Mouse (Mus musculus): ENCODE results near the gene Atp6ap1l. TPM values are rescaled to one million over a fixed set of nuclear protein-coding genes. Genes with fewer than 3 reads are reported as not detected.

The Atp6ap1l gene
- polyA plus RNA-seq, 1 experiment from 2014 or later = 0.28 TPM

GRCm38 (mm10) chr13:90881727-90882429, 23.3 kb downstream of the Atp6ap1l start:
- H3K4me1 ChIP-seq (ENCODE audit: control insufficient read depth, insufficient read depth, low read length) = peaks cover 3% of the 10 kb centered on the region; the same call in 1 of the 2 replicates
- no peak overlapping the region for H3K27ac ChIP-seq (replicated peaks; ENCODE audit: low read depth, low read length)
- ATAC-seq (ENCODE audit: insufficient number of reproducible peaks, low FRiP score, low TSS enrichment, low read depth) = no peak
- H3K4me3 ChIP-seq (ENCODE audit: low read depth, low read length) = no peak overlapping the region
- H3K27me3 ChIP-seq (ENCODE audit: control insufficient read depth, insufficient read depth, low read length) = no peaks in the 10 kb centered on the region
- no peak overlapping the region for H3K9ac ChIP-seq (ENCODE audit: low read length)
- WGBS = 92% methylated on average over 1 of the region's 1 CpGs
- DNase-seq (ENCODE audit: low spot score) = no peak
- H3K9me3 ChIP-seq (ENCODE audit: control insufficient read depth, low read length) = no peaks in the 10 kb centered on the region; the same call in 1 of the 2 replicates
- H3K36me3 ChIP-seq (ENCODE audit: control insufficient read depth, insufficient read depth, low read length) = no peaks in the 10 kb centered on the region
- H3K4me2 ChIP-seq (ENCODE audit: low read depth, severe bottlenecking) = no peak overlapping the region

DNA sequence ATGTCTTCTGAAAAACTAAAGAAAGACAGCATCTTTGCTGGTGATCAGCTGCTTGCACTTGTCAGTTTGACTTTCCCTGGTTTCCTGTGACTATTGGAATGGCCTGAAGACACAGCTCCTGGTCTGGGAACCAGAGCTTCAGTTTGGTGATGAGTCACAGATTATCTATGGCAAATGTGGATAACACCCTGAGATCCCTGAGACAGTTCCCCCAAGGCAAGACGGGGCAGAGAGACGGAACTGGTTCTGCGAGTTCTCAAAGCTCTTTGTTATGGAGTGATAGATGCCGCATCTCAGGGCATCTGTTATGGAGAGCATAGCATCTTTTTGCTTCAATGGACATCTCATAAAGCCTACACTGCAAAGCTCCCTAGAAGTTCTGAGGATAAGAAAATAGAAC, 33.6 kb downstream of the Atp6ap1l start:
- H3K9me3 ChIP-seq (ENCODE audit: control insufficient read depth, low read length) = no peaks in the 10 kb centered on the region
- no peak for DNase-seq (ENCODE audit: low spot score)
- H3K9ac ChIP-seq (ENCODE audit: low read length) = no peak overlapping the region
- no peaks in the 10 kb centered on the region for H3K27me3 ChIP-seq (ENCODE audit: control insufficient read depth, insufficient read depth, low read length)
- no peaks in the 10 kb centered on the region for H3K4me1 ChIP-seq (ENCODE audit: control insufficient read depth, insufficient read depth, low read length)
- 55% methylated on average over 4 of the region's 4 CpGs for WGBS
- H3K36me3 ChIP-seq (ENCODE audit: control insufficient read depth, insufficient read depth, low read length) = no peaks in the 10 kb centered on the region
- no peak for ATAC-seq (ENCODE audit: insufficient number of reproducible peaks, low FRiP score, low TSS enrichment, low read depth)
- H3K4me2 ChIP-seq (ENCODE audit: low read depth, severe bottlenecking) = no peak overlapping the region
- no peak overlapping the region for H3K4me3 ChIP-seq (ENCODE audit: low read depth, low read length)
- H3K27ac ChIP-seq (replicated peaks; ENCODE audit: low read depth, low read length) = no peak overlapping the region

GRCm38 (mm10) chr13:90869157-90869556, 36.0 kb downstream of the Atp6ap1l start:
- Histone ChIP-seq H3K4me3 (ENCODE audit: low read depth, low read length) (no peak overlapping the region), H3K9ac (ENCODE audit: low read length) (no peak overlapping the region), H3K36me3 (ENCODE audit: control insufficient read depth, insufficient read depth, low read length) (no peaks in the 10 kb centered on the region), H3K27ac (replicated peaks; ENCODE audit: low read depth, low read length) (no peak overlapping the region), H3K4me2 (ENCODE audit: low read depth, severe bottlenecking) (no peak overlapping the region), H3K4me1 (ENCODE audit: control insufficient read depth, insufficient read depth, low read length) (no peaks in the 10 kb centered on the region), H3K27me3 (ENCODE audit: control insufficient read depth, insufficient read depth, low read length) (no peaks in the 10 kb centered on the region), H3K9me3 (ENCODE audit: control insufficient read depth, low read length) (no peaks in the 10 kb centered on the region)
- DNase-seq (ENCODE audit: low spot score) (no peak), ATAC-seq (ENCODE audit: insufficient number of reproducible peaks, low FRiP score, low TSS enrichment, low read depth) (no peak)
- 52% methylated on average over 4 of the region's 4 CpGs for WGBS

DNA sequence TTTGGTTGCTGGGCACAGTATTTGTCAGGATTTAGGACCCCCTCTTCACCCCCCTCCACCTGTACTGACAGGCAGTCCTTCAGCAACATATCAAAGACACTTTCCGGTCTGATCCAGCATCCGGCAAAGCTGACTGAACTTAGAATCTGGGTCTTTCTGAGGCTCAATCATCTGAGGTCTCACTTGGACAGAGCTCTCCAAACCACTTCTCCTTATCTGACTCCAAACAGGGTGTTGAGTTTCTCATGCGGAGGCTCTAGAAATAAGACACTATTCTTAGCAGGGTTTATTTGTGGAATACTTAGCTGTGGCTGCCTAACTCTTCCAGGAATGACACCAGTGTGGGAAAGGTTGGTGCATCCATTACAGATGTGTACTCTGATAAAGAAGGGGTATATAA, 43.0 kb downstream of the Atp6ap1l start:
- Histone ChIP-seq H3K4me1 (ENCODE audit: control insufficient read depth, insufficient read depth, low read length) (no peaks in the 10 kb centered on the region), H3K9me3 (ENCODE audit: control insufficient read depth, low read length) (no peaks in the 10 kb centered on the region), H3K36me3 (ENCODE audit: control insufficient read depth, insufficient read depth, low read length) (no peaks in the 10 kb centered on the region), H3K27me3 (ENCODE audit: control insufficient read depth, insufficient read depth, low read length) (no peaks in the 10 kb centered on the region), H3K27ac (replicated peaks; ENCODE audit: low read depth, low read length) (no peak overlapping the region), H3K9ac (ENCODE audit: low read length) (no peak overlapping the region), H3K4me2 (ENCODE audit: low read depth, severe bottlenecking) (no peak overlapping the region), H3K4me3 (ENCODE audit: low read depth, low read length) (no peak overlapping the region)
- no peak for ATAC-seq (ENCODE audit: insufficient number of reproducible peaks, low FRiP score, low TSS enrichment, low read depth)
- DNase-seq (ENCODE audit: low spot score) = no peak
- 88% methylated on average over 3 of the region's 3 CpGs for WGBS

- Histone ChIP-seq H3K36me3 (ENCODE audit: control insufficient read depth, insufficient read depth, low read length) (no peaks in the 10 kb centered on the region), H3K4me1 (ENCODE audit: control insufficient read depth, insufficient read depth, low read length) (no peaks in the 10 kb centered on the region), H3K4me2 (ENCODE audit: low read depth, severe bottlenecking) (no peak overlapping the region), H3K27ac (replicated peaks; ENCODE audit: low read depth, low read length) (no peak overlapping the region), H3K9ac (ENCODE audit: low read length) (no peak overlapping the region), H3K4me3 (ENCODE audit: low read depth, low read length) (no peak overlapping the region), H3K27me3 (ENCODE audit: control insufficient read depth, insufficient read depth, low read length) (no peaks in the 10 kb centered on the region), H3K9me3 (ENCODE audit: control insufficient read depth, low read length) (no peaks in the 10 kb centered on the region)
- no peak for DNase-seq (ENCODE audit: low spot score)
- no peak for ATAC-seq (ENCODE audit: insufficient number of reproducible peaks, low FRiP score, low TSS enrichment, low read depth)
- WGBS = 49% methylated on average over 2 of the region's 2 CpGs
Measured at GRCm38 (mm10) chr13:90860888-90861431, 44.2 kb downstream of the Atp6ap1l start.

- Histone ChIP-seq H3K4me1 (ENCODE audit: control insufficient read depth, insufficient read depth, low read length) (no peaks in the 10 kb centered on the region), H3K4me2 (ENCODE audit: low read depth, severe bottlenecking) (no peak overlapping the region), H3K9ac (ENCODE audit: low read length) (no peak overlapping the region), H3K27me3 (ENCODE audit: control insufficient read depth, insufficient read depth, low read length) (no peaks in the 10 kb centered on the region), H3K4me3 (ENCODE audit: low read depth, low read length) (no peak overlapping the region), H3K27ac (replicated peaks; ENCODE audit: low read depth, low read length) (no peak overlapping the region), H3K9me3 (ENCODE audit: control insufficient read depth, low read length) (no peaks in the 10 kb centered on the region), H3K36me3 (ENCODE audit: control insufficient read depth, insufficient read depth, low read length) (no peaks in the 10 kb centered on the region)
- DNase-seq (ENCODE audit: low spot score) (no peak), ATAC-seq (ENCODE audit: insufficient number of reproducible peaks, low FRiP score, low TSS enrichment, low read depth) (no peak)
- WGBS = 88% methylated on average over 5 of the region's 5 CpGs
Measured at GRCm38 (mm10) chr13:90852727-90853630, 52.2 kb downstream of the Atp6ap1l start.

- H3K9ac ChIP-seq (ENCODE audit: low read length) = no peak overlapping the region
- no peak overlapping the region for H3K4me2 ChIP-seq (ENCODE audit: low read depth, severe bottlenecking)
- no peaks in the 10 kb centered on the region for H3K9me3 ChIP-seq (ENCODE audit: control insufficient read depth, low read length)
- no peaks in the 10 kb centered on the region for H3K36me3 ChIP-seq (ENCODE audit: control insufficient read depth, insufficient read depth, low read length)
- 89% methylated on average over 4 of the region's 4 CpGs for WGBS
- H3K4me1 ChIP-seq (ENCODE audit: control insufficient read depth, insufficient read depth, low read length) = no peaks in the 10 kb centered on the region
- H3K27ac ChIP-seq (replicated peaks; ENCODE audit: low read depth, low read length) = no peak overlapping the region
- DNase-seq (ENCODE audit: low spot score) (no peak), ATAC-seq (ENCODE audit: insufficient number of reproducible peaks, low FRiP score, low TSS enrichment, low read depth) (no peak)
- no peak overlapping the region for H3K4me3 ChIP-seq (ENCODE audit: low read depth, low read length)
- H3K27me3 ChIP-seq (ENCODE audit: control insufficient read depth, insufficient read depth, low read length) = no peaks in the 10 kb centered on the region
Measured at GRCm38 (mm10) chr13:90851795-90852194, 53.4 kb downstream of the Atp6ap1l start.

DNA sequence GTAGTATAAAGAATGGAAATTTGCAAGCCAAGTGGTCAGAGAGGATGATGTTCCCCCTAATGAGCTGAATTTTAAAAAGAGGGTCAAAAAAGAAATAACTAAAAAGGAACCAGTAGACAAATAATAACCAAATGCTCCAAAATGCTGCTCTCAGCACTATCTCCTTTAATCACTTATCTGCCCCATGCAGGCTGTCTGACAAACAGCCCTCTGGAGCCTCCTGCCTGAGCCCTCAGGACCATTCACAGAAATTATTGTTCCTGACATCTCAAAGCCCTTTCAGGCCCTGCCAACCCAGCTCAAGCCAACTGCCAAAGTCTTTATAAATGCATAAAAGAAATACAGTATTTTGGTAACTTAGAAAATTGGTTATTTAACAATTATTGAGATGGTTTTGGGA, 61.0 kb downstream of the Atp6ap1l start:
- Histone ChIP-seq H3K36me3 (ENCODE audit: control insufficient read depth, insufficient read depth, low read length) (no peaks in the 10 kb centered on the region), H3K9ac (ENCODE audit: low read length) (no peak overlapping the region), H3K4me3 (ENCODE audit: low read depth, low read length) (no peak overlapping the region), H3K9me3 (ENCODE audit: control insufficient read depth, low read length) (no peaks in the 10 kb centered on the region), H3K4me1 (ENCODE audit: control insufficient read depth, insufficient read depth, low read length) (no peaks in the 10 kb centered on the region), H3K27me3 (ENCODE audit: control insufficient read depth, insufficient read depth, low read length) (no peaks in the 10 kb centered on the region), H3K4me2 (ENCODE audit: low read depth, severe bottlenecking) (no peak overlapping the region), H3K27ac (replicated peaks; ENCODE audit: low read depth, low read length) (no peak overlapping the region)
- DNase-seq (ENCODE audit: low spot score) (no peak), ATAC-seq (ENCODE audit: insufficient number of reproducible peaks, low FRiP score, low TSS enrichment, low read depth) (no peak)

All from limb, embryonic 11.5 days (tissue).